Mouse (Mus musculus) hindbrain, embryonic 14.5 days (tissue): ENCODE data around the gene Erbb2. TPM values are rescaled to one million over a fixed set of nuclear protein-coding genes. Genes with fewer than 3 reads are reported as not detected.

Experiments
- ATAC-seq: fragments of 200-750 bp; cut with Nextera tagmentation; 2 replicates; pipeline ENCODE4 v1.8.0; 2017; ENCODE audit warnings: moderate number of reproducible peaks, mild to moderate bottlenecking, moderate TSS enrichment, moderate library complexity; ENCODE audit not compliant: low FRiP score
- DNase-seq: peaks from one replicate; pipeline ENCODE4 v3.0.0-alpha.2; 2015; ENCODE audit warnings: low spot score
- H3K27ac ChIP-seq: fragments of 300-500 bp; sonication (generic); 2 replicates; pipeline ENCODE4 v1.5.1; 2014; ENCODE audit warnings: mild to moderate bottlenecking, moderate library complexity
- H3K27me3 ChIP-seq: fragments of 300-500 bp; sonication (generic); 2 replicates; pipeline ENCODE4 v1.6.1; 2014; ENCODE audit warnings: mild to moderate bottlenecking, low read length, mixed read lengths; ENCODE audit not compliant: control insufficient read depth, insufficient read depth
- H3K36me3 ChIP-seq: fragments of 300-500 bp; sonication (generic); replicated peaks from 2 replicates; pipeline ENCODE4 v1.6.1; 2014; ENCODE audit not compliant: control insufficient read depth, insufficient read depth
- H3K4me1 ChIP-seq: fragments of 300-500 bp; sonication (generic); replicated peaks from 2 replicates; pipeline ENCODE4 v1.6.1; 2014; ENCODE audit warnings: antibody characterized with exemption, low read length, mixed read lengths; ENCODE audit not compliant: control insufficient read depth, insufficient read depth
- H3K4me2 ChIP-seq: fragments of 300-500 bp; sonication (generic); replicated peaks from 2 replicates; pipeline ENCODE4 v1.6.1; 2014; ENCODE audit warnings: mild to moderate bottlenecking, moderate library complexity
- H3K4me3 ChIP-seq: fragments of 300-500 bp; sonication (generic); replicated peaks from 2 replicates; pipeline ENCODE4 v1.5.1; 2014; ENCODE audit warnings: mild to moderate bottlenecking, low read length
- H3K9ac ChIP-seq: fragments of 300-500 bp; sonication (generic); 2 replicates; pipeline ENCODE4 v1.6.1; 2014
- H3K9me3 ChIP-seq: fragments of 300-500 bp; sonication (generic); 2 replicates; pipeline ENCODE4 v1.6.1; 2016; ENCODE audit warnings: low read length; ENCODE audit not compliant: control insufficient read depth
- WGBS: fragments of 180-500 bp; shearing (Covaris S2); extraction: QIAGEN DNeasy Blood & Tissue Kit; methylation state at CpG from one replicate; pipeline ENCODE4 v1.1.7; 2014; 5-methylcytosine and 5-hydroxymethylcytosine counted together
- polyA plus RNA-seq: library from polyadenylated mRNA; unstranded; fragments of >200 nt; fragmentation: Nextera tagmentation; extraction: Ambion mirVana; gene quantifications from 2 replicates; pipeline ENCODE4 v1.2.1, GENCODE M21; 2014

Erbb2 gene
- polyA plus RNA-seq, 1 experiment from 2014 or later, result 10.2 TPM

DNA sequence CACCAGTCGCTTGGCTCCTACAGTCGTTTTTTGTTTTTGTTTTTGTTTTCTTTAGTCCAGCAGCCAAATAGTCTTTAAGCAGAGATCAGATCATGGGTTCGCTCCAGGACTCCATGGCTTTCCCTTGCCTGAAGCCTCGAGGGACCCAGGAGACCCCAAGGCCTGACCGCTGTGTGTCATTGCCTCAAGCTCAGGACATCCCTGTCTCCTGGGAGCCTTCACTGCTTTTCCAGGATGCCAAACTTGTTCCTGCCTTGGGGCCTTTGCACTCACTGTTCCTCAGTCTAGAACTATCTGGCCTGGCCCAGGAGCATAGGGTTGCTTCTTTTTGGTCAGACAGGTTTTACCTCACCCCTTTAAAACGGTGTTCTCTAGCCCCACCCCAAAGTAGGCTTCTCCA, 5.6 kb upstream of the Erbb2 start:
- DNase-seq (no peak), ATAC-seq (no peak)
- Histone ChIP-seq H3K4me1 (no peaks in the 10 kb centered on the region), H3K4me2 (no peak overlapping the region), H3K9me3 (no peaks in the 10 kb centered on the region), H3K4me3 (no peak overlapping the region), H3K27me3 (peaks cover 15% of the 10 kb centered on the region), H3K9ac (no peak overlapping the region), H3K36me3 (no peaks in the 10 kb centered on the region), H3K27ac (no peak overlapping the region)
- 73% methylated on average over 6 of the region's 6 CpGs for WGBS

DNA sequence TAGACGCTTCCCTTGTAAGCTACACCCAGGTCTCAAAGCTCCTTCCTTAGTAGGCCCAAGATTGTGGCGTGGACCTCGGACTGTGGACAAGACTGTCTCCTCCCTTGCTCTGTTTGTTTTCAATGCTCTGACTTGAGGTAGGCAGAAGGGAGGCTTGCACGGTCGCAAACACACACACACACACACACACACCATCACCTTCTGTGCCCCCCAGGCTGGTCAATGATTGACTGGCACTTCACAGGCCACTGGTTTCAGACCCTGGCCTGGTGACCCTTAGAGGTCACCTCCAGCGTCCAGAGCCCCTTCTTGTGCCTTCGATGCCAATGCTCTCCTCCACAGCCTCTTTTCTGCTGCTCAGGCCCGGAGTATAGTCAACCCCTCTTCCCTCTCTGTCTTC, 3.4 kb upstream of the Erbb2 start:
- Histone ChIP-seq H3K9ac (0 out of 2 replicates have a peak overlapping the region, but pooled peaks have one; percentile 8), H3K4me2 (peak overlapping the region; percentile 17), H3K36me3 (no peaks in the 10 kb centered on the region), H3K27me3 (peaks cover 25% of the 10 kb centered on the region), H3K4me3 (no peak overlapping the region), H3K9me3 (no peaks in the 10 kb centered on the region), H3K27ac (peak overlapping the region; percentile 51; the same call in 1 of the 2 replicates), H3K4me1 (peaks cover 14% of the 10 kb centered on the region; the same call in 1 of the 2 replicates)
- WGBS, result 33% methylated on average over 8 of the region's 8 CpGs
- no peak for DNase-seq
- no peak for ATAC-seq

DNA sequence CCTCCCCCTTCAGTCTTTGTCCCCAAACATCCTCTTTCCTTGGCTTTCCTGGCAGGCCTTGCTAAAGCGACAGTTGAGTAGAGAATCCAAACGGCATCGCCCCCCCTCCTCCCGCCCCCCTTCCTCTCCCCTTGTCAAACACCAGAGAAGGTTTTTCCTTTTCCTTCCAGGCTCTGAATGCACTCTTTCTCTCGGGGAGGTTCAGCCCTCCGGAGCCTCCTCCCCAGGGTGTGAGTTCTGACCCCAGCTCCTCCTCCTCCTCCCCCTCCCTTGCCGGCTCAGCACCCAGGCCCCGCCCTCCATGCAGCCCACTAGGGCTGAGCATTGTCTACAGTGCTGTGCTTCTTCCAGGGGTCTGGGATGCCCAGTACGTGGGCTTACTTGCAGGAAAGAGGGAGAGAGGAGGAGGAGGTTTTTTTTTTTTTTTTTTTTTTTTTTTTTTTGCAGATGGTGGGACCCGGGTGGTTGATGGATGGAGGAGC, 2.9 kb upstream of the Erbb2 start:
- ATAC-seq (peak; percentile 76; the same call in 1 of the 2 replicates), DNase-seq (no peak)

DNA sequence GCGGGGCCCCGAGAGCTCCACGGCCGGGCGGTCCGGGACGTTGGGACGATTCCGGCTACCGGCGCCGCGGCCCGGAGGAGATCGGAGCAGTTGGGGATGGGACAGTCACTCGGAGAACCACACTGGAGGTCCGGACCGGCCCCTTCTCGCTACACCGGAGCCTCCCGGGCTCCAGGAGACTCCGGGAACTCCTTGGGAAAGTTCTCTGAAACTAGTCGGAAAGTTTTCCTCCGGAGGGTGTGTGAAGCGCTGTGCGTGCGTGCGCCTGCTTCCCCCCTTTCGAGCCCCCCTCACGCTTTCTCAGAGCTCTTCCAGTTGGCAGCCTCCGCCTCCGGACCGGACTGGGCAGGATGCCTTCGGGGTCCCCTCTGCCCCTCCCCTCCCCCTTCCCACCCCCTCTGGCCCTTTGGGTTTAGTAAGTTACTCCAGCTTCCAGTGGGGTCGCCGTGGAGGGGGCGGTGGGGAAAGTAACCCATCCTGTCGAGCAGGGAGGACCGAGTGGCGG, 579 bp downstream of the Erbb2 start:
- ATAC-seq (peak; percentile 31; the same call in 1 of the 2 replicates), DNase-seq (peak; percentile 39)
- peak overlapping the region; percentile 69 for H3K9ac ChIP-seq
- H3K4me1 ChIP-seq, result peaks cover 14% of the 10 kb centered on the region; the same call in 1 of the 2 replicates
- WGBS, result under 1% methylated on average over 40 of the region's 40 CpGs
- H3K27me3 ChIP-seq, result peaks cover 25% of the 10 kb centered on the region
- H3K27ac ChIP-seq, result peak overlapping the region; percentile 79
- no peaks in the 10 kb centered on the region for H3K36me3 ChIP-seq
- peak overlapping the region; percentile 48 for H3K4me3 ChIP-seq
- H3K9me3 ChIP-seq, result no peaks in the 10 kb centered on the region
- H3K4me2 ChIP-seq, result peak overlapping the region; percentile 88

More for the DNA sequence above, 2.9 kb upstream of the Erbb2 start:
- Histone ChIP-seq H3K27me3 (peaks cover 25% of the 10 kb centered on the region), H3K27ac (no peak overlapping the region), H3K9ac (0 out of 2 replicates have a peak overlapping the region, but pooled peaks have one; percentile 8), H3K4me2 (peak overlapping the region; percentile 17), H3K36me3 (no peaks in the 10 kb centered on the region), H3K9me3 (no peaks in the 10 kb centered on the region), H3K4me1 (peaks cover 14% of the 10 kb centered on the region; the same call in 1 of the 2 replicates), H3K4me3 (no peak overlapping the region)
- 2% methylated on average over 10 of the region's 10 CpGs for WGBS

DNA sequence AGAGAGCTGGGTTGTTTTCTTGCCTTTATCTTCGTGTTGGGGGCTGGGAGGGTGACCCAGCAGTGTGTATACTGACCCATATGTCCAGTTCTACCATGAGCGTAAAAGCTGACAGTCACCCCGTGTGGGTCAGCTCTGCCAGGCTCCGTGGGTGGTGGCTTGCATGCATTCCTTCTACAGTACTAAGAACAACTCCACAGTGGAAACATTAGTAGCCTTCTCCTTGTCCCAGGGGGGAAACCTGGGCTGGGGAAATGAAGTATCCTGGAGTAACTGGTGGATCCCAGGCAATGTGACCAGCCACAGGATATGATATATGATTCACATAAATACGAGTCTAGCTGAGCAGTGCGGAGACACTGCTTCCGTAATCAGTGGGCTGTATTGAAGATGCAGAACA, 1.5 kb downstream of the Erbb2 start:
- WGBS, result 21% methylated on average over 7 of the region's 7 CpGs
- Histone ChIP-seq H3K27me3 (peaks cover 25% of the 10 kb centered on the region), H3K9me3 (no peaks in the 10 kb centered on the region), H3K4me1 (peaks cover 14% of the 10 kb centered on the region; the same call in 1 of the 2 replicates), H3K4me2 (peak overlapping the region; percentile 88), H3K4me3 (peak overlapping the region; percentile 48), H3K36me3 (no peaks in the 10 kb centered on the region), H3K27ac (0 out of 2 replicates have a peak overlapping the region, but pooled peaks have one; percentile 14), H3K9ac (no peak overlapping the region)
- DNase-seq (no peak), ATAC-seq (no peak)

DNA sequence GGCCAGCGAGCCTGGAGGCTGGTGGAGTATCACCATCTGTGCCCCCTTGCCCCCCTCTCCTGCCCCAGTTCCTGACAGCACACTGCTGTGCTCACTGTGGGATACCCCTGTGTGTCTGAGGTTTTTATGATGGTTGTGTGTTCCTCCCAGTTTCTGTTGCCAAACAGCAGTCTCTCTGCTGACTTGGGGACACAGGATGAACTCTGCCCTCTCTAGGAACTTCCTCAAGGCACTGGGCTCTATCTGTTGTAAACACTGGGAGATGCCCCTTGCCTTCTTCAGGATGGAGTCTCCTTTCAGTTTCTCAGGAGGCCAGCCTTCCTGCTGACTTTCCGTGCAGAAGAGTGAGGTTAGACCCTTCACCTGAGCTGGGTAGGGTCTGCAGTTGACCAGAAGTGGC, 1.9 kb downstream of the Erbb2 start:
- 22% methylated on average over 2 of the region's 2 CpGs for WGBS
- no peak overlapping the region for H3K9ac ChIP-seq
- H3K27ac ChIP-seq, result no peak overlapping the region
- H3K4me2 ChIP-seq, result peak overlapping the region; percentile 88
- DNase-seq (no peak), ATAC-seq (no peak)
- no peak overlapping the region for H3K4me3 ChIP-seq
- H3K36me3 ChIP-seq, result no peaks in the 10 kb centered on the region
- no peaks in the 10 kb centered on the region for H3K9me3 ChIP-seq
- H3K4me1 ChIP-seq, result peaks cover 14% of the 10 kb centered on the region; the same call in 1 of the 2 replicates
- peaks cover 25% of the 10 kb centered on the region for H3K27me3 ChIP-seq

DNA sequence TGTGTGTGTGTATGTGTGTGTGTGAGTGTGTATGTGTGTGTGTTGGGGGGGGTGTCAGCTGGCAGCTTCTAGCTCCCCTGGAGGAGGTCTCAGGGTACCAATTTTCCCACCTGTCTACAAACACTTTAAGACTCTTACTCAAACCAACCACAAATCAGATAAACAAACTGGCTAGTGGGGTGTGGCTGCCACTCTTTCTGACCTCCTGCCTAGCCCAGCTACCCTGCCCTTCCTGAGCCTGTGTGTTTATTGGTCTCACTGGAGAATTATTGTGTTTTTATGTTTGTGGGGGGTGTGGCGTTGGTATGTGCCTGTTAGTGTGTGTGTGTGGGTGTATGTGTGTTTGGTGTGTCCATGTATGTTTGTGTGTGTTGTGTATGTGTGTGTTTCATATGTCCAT, 4.8 kb downstream of the Erbb2 start:
- H3K27me3 ChIP-seq, result peaks cover 9% of the 10 kb centered on the region; the same call in 1 of the 2 replicates
- no peak overlapping the region for H3K27ac ChIP-seq
- H3K9ac ChIP-seq, result no peak overlapping the region
- no peaks in the 10 kb centered on the region for H3K36me3 ChIP-seq
- WGBS, result 89% methylated on average over 1 of the region's 1 CpGs
- no peak overlapping the region for H3K4me2 ChIP-seq
- peaks cover 14% of the 10 kb centered on the region; the same call in 1 of the 2 replicates for H3K4me1 ChIP-seq
- H3K4me3 ChIP-seq, result no peak overlapping the region
- DNase-seq (no peak), ATAC-seq (no peak)
- H3K9me3 ChIP-seq, result no peaks in the 10 kb centered on the region

DNA sequence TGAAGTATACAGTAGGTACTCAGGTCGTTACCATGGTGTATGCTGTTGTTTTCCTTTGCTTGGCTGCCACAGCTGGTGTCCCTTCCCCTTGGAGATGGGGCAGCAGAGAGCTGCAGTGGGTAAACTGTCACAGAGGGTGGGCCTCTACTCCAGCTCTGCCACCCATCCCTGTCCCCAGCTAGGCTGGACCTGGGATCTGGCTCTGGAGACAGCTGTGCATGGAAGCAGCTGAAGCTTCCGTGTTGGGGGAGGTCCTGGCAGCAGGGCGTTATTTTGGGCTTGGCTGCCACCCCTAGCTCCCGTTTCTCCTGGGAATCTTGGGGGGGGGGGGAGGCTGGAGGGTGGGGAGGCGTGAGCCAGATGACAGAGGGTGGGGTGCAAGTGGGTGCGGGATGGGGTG, 6.0 kb downstream of the Erbb2 start:
- no peak for DNase-seq
- no peak overlapping the region for H3K9ac ChIP-seq
- 0 out of 2 replicates have a peak, but pooled peaks cover under 1% of the 10 kb centered on the region for H3K27me3 ChIP-seq
- no peak for ATAC-seq
- no peak overlapping the region for H3K27ac ChIP-seq
- no peaks in the 10 kb centered on the region for H3K36me3 ChIP-seq
- no peak overlapping the region for H3K4me2 ChIP-seq
- H3K9me3 ChIP-seq, result no peaks in the 10 kb centered on the region
- H3K4me1 ChIP-seq, result peaks cover 3% of the 10 kb centered on the region; the same call in 1 of the 2 replicates
- no peak overlapping the region for H3K4me3 ChIP-seq
- 63% methylated on average over 6 of the region's 6 CpGs for WGBS

DNA sequence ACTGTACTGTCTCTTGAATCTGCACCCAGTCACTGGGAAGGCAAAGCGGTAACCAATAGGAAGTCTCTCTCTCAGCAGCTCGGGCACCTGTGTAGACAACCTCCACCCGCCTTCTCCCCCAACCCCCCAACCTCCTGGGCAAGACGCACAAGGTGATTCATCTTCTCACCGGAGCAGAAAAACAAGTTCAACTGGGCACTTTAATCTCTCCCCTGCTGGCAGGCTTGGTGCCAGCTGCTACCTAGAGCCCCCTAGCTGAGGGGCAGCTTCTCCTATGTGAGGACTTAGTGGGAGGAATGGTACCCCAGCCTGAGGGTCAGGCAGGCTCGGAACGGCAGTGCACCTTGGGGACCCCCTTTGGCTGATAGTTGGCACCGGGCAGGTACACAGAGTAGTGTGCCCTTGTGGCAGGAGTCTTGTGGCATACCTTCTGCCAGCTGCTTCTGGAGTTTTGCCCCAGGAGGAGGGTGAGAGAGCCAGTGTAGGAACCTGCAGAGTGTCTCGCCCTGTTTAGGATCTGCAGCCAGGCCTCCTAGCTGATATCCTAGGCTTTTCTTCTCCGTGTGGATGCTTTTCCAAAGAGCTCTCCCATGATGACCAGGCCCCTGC, 6.8 kb downstream of the Erbb2 start:
- H3K36me3 ChIP-seq, result no peaks in the 10 kb centered on the region
- WGBS, result 88% methylated on average over 10 of the region's 10 CpGs
- no peaks in the 10 kb centered on the region for H3K4me1 ChIP-seq
- H3K4me3 ChIP-seq, result no peak overlapping the region
- no peak overlapping the region for H3K9ac ChIP-seq
- no peak overlapping the region for H3K27ac ChIP-seq
- no peaks in the 10 kb centered on the region for H3K9me3 ChIP-seq
- H3K4me2 ChIP-seq, result no peak overlapping the region
- H3K27me3 ChIP-seq, result no peaks in the 10 kb centered on the region
- ATAC-seq, result no peak
- DNase-seq, result no peak
